Mouse (Mus musculus): Measurements from ENCODE around the gene Zfp90. TPM values are rescaled to one million over a fixed set of nuclear protein-coding genes. Genes with fewer than 3 reads are reported as not detected.

Gene Zfp90
- total RNA-seq (2023): 10 to 100 TPM; 11.8 to 16.1 TPM

GRCm38 (mm10) chr8:106415182-106415971, at the start of gene Zfp90:
Gene Zfp90 (plus strand): TSS chr8:106415327.

Other genes starting within 250 kb of the Zfp90 start
- gene Slc7a6, start 246.5 kb upstream of the Zfp90 start, total RNA-seq (2023): 10 to 100 TPM; 32.5 to 38.9 TPM
- gene Slc7a6os, start 204.4 kb upstream of the Zfp90 start, total RNA-seq (2023): 10 to 100 TPM; 69.9 to 85.8 TPM
- gene Prmt7, start 204.4 kb upstream of the Zfp90 start, total RNA-seq (2023): 10 to 100 TPM; 33.1 to 44.6 TPM
- 1 to 10 TPM; 5.4 to 7.8 TPM for gene Smpd3, start 77.3 kb upstream of the Zfp90 start, total RNA-seq (2023)
- gene 6030452D12Rik, start 85.2 kb downstream of the Zfp90 start, total RNA-seq (2023): not detected
- not detected for gene Cdh3, start 95.6 kb downstream of the Zfp90 start, total RNA-seq (2023)
- 100 to 1,000 TPM; 326 TPM for gene Gm10073, start 158.1 kb downstream of the Zfp90 start, total RNA-seq (2023)
- under 1 TPM in 1 of 2 experiments, not detected in 1; 0.17 TPM for gene Cdh1, start 188.0 kb downstream of the Zfp90 start, total RNA-seq (2023)